Mouse (Mus musculus) heart, postnatal 0 days (tissue): ENCODE results near the gene Tmem132d. TPM values are rescaled to one million over a fixed set of nuclear protein-coding genes. Genes with fewer than 3 reads are reported as not detected.

Source experiments
- ATAC-seq: fragments of 200-750 bp; cut with Nextera tagmentation; 2 replicates; pipeline ENCODE4 v1.8.0; 2017; ENCODE audit warnings: low read depth, moderate number of reproducible peaks, moderate library complexity; ENCODE audit not compliant: insufficient read depth
- DNase-seq: peaks from one replicate; pipeline ENCODE4 v3.0.0-alpha.2; 2016; ENCODE audit warnings: low spot score
- H3K27ac ChIP-seq: fragments of 300-500 bp; sonication (generic); 2 replicates; pipeline ENCODE4 v1.5.1; 2014; ENCODE audit warnings: low read depth, mild to moderate bottlenecking
- H3K27me3 ChIP-seq: fragments of 300-500 bp; sonication (generic); 2 replicates; pipeline ENCODE4 v1.6.1; 2014; ENCODE audit warnings: low read length, mixed read lengths; ENCODE audit not compliant: control insufficient read depth, insufficient read depth
- H3K36me3 ChIP-seq: fragments of 300-500 bp; sonication (generic); replicated peaks from 2 replicates; pipeline ENCODE4 v1.6.1; 2014; ENCODE audit warnings: low read length, mixed read lengths; ENCODE audit not compliant: control insufficient read depth, insufficient read depth
- H3K4me1 ChIP-seq: fragments of 300-500 bp; sonication (generic); 2 replicates; pipeline ENCODE4 v1.6.1; 2014; ENCODE audit warnings: antibody characterized with exemption; ENCODE audit not compliant: control insufficient read depth, insufficient read depth
- H3K4me2 ChIP-seq: fragments of 300-500 bp; sonication (generic); 2 replicates; pipeline ENCODE4 v1.6.1; 2014; ENCODE audit warnings: low read depth, mild to moderate bottlenecking, low read length, moderate library complexity
- H3K4me3 ChIP-seq: fragments of 300-500 bp; sonication (generic); 2 replicates; pipeline ENCODE4 v1.5.1; 2014; ENCODE audit warnings: low read depth, low read length
- H3K9ac ChIP-seq: fragments of 300-500 bp; sonication (generic); replicated peaks from 2 replicates; pipeline ENCODE4 v1.6.1; 2014; ENCODE audit warnings: low read depth, low read length, mixed read lengths
- H3K9me3 ChIP-seq: fragments of 300-500 bp; sonication (generic); replicated peaks from 2 replicates; pipeline ENCODE4 v1.6.1; 2016; ENCODE audit warnings: low read length; ENCODE audit not compliant: control insufficient read depth
- CTCF ChIP-seq: IDR thresholded peaks from 2 replicates; pipeline ENCODE4 v1.5.1; 2016; ENCODE audit warnings: antibody characterized with exemption, control low read depth, low read depth
- EP300 ChIP-seq: IDR thresholded peaks from 2 replicates; pipeline ENCODE4 v1.6.1; 2016; ENCODE audit warnings: antibody characterized with exemption, low read depth
- WGBS: fragments of 180-500 bp; shearing (Covaris S2); extraction: QIAGEN DNeasy Blood & Tissue Kit; methylation state at CpG from one replicate; pipeline ENCODE4 v1.1.7; 2014; 5-methylcytosine and 5-hydroxymethylcytosine counted together
- polyA plus RNA-seq: library from polyadenylated mRNA; unstranded; fragments of >200 nt; fragmentation: Nextera tagmentation; extraction: Ambion mirVana; gene quantifications from 2 replicates; pipeline ENCODE4 v1.2.1, GENCODE M21; 2015
- total RNA-seq: library from RNA; depleted of rRNA; stranded (reverse); fragments of >200 nt; gene quantifications from 2 replicates; pipeline ENCODE4 v1.2.3, GENCODE M21; 2014; ENCODE audit warnings: low replicate concordance

The Tmem132d gene
- total and polyA plus RNA-seq, 2 experiments from 2014 or later = 0.04 TPM; not detected in 1

GRCm38 (mm10) chr5:127924106-127924505 is 508.8 kb downstream of the Tmem132d start:
- DNase-seq = no peak
- Histone ChIP-seq H3K4me2 (no peak overlapping the region), H3K27me3 (no peaks in the 10 kb centered on the region), H3K27ac (no peak overlapping the region), H3K36me3 (no peaks in the 10 kb centered on the region), H3K4me1 (no peaks in the 10 kb centered on the region), H3K9me3 (no peaks in the 10 kb centered on the region), H3K9ac (no peak overlapping the region), H3K4me3 (no peak overlapping the region)
- TF ChIP-seq CTCF (no peak), EP300 (no peak)
- no peak for ATAC-seq
- WGBS = 67% methylated on average over 3 of the region's 3 CpGs

- no peak overlapping the region for H3K27ac ChIP-seq
- H3K9me3 ChIP-seq = peaks cover 5% of the 10 kb centered on the region
- no peaks in the 10 kb centered on the region for H3K4me1 ChIP-seq
- no peaks in the 10 kb centered on the region for H3K36me3 ChIP-seq
- ATAC-seq (no peak), DNase-seq (no peak)
- no peak overlapping the region for H3K4me3 ChIP-seq
- H3K4me2 ChIP-seq = no peak overlapping the region
- no peak overlapping the region for H3K9ac ChIP-seq
- WGBS = 68% methylated on average over 1 of the region's 1 CpGs
- no peak for TF ChIP-seq CTCF
- H3K27me3 ChIP-seq = no peaks in the 10 kb centered on the region
Measured at GRCm38 (mm10) chr5:127919171-127919570, 513.7 kb downstream of the Tmem132d start.

DNA sequence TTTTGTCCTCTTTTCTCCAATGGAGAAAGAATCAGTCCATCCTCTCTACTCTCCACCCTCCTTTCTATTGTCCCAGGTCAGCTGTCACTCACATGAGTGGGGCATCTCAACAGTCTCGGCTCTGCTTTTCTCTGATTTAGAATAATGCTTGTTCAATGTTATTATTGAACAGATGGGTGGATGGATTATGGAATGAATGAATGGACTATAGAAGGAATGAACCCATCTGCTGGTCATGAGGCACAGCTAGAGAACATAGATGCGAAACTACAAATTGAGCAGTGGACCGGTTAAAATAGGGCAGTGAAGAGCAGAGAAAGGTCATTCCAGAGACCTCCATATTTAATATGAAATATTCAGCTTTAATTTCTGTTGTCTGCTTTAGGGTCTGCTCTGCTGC is 514.5 kb downstream of the Tmem132d start:
- DNase-seq = no peak
- H3K4me1 ChIP-seq = no peaks in the 10 kb centered on the region
- H3K36me3 ChIP-seq = no peaks in the 10 kb centered on the region
- TF ChIP-seq EP300 (no peak), CTCF (no peak)
- H3K4me3 ChIP-seq = no peak overlapping the region
- no peak for ATAC-seq
- H3K9me3 ChIP-seq = peaks cover 5% of the 10 kb centered on the region
- WGBS = 89% methylated on average over 3 of the region's 3 CpGs
- no peak overlapping the region for H3K9ac ChIP-seq
- no peak overlapping the region for H3K4me2 ChIP-seq
- H3K27ac ChIP-seq = no peak overlapping the region
- H3K27me3 ChIP-seq = no peaks in the 10 kb centered on the region

- ATAC-seq = no peak
- Histone ChIP-seq H3K27ac (no peak overlapping the region), H3K4me1 (no peaks in the 10 kb centered on the region), H3K27me3 (no peaks in the 10 kb centered on the region), H3K9me3 (peaks cover 9% of the 10 kb centered on the region), H3K4me3 (no peak overlapping the region), H3K36me3 (no peaks in the 10 kb centered on the region), H3K4me2 (no peak overlapping the region), H3K9ac (no peak overlapping the region)
- DNase-seq = no peak
- 76% methylated on average over 11 of the region's 11 CpGs for WGBS
- TF ChIP-seq CTCF (no peak), EP300 (no peak)
Measured at GRCm38 (mm10) chr5:127914157-127914556, 518.7 kb downstream of the Tmem132d start.

DNA sequence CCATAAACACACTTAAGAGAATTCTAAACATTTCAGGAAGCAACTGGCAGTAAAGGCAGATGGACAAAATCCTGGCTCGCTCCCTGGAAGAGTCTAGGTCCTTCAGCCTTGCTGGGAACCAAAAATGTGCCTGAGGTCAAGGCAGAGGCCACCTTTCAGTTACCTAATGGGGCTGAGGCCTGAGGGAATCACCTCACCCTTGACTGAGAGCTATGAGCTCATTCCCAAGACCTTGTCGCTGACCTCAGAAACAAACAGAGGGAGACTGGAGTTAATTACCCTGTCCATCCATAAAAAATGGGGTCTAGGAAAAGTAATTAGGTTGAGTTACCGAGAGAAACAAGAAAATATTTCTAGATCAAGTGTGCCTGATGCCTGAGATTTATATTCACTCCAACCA is 521.3 kb downstream of the Tmem132d start:
- Histone ChIP-seq H3K4me1 (no peaks in the 10 kb centered on the region), H3K9ac (no peak overlapping the region)

GRCm38 (mm10) chr5:127910356-127910755 is 522.5 kb downstream of the Tmem132d start:
- H3K4me3 ChIP-seq = no peak overlapping the region
- H3K27ac ChIP-seq = no peak overlapping the region
- 45% methylated on average over 2 of the region's 2 CpGs for WGBS
- no peaks in the 10 kb centered on the region for H3K4me1 ChIP-seq
- no peak for TF ChIP-seq EP300
- TF ChIP-seq CTCF = no peak
- ATAC-seq = no peak
- H3K27me3 ChIP-seq = no peaks in the 10 kb centered on the region
- no peaks in the 10 kb centered on the region for H3K36me3 ChIP-seq
- H3K4me2 ChIP-seq = no peak overlapping the region
- peaks cover 4% of the 10 kb centered on the region; the same call in 1 of the 2 replicates for H3K9me3 ChIP-seq
- DNase-seq = no peak
- H3K9ac ChIP-seq = no peak overlapping the region

More for the DNA sequence above, 521.3 kb downstream of the Tmem132d start:
- WGBS = 52% methylated on average over 3 of the region's 3 CpGs
- DNase-seq (no peak), ATAC-seq (no peak)
- peaks cover 4% of the 10 kb centered on the region; the same call in 1 of the 2 replicates for H3K9me3 ChIP-seq
- H3K4me3 ChIP-seq = no peak overlapping the region
- no peaks in the 10 kb centered on the region for H3K36me3 ChIP-seq
- no peak for TF ChIP-seq EP300
- no peak for TF ChIP-seq CTCF
- H3K27me3 ChIP-seq = no peaks in the 10 kb centered on the region
- H3K4me2 ChIP-seq = no peak overlapping the region
- H3K27ac ChIP-seq = no peak overlapping the region
